Mouse (Mus musculus) brain, adult 2 months (tissue): ENCODE measurements at regions not wholly inside any gene's neighbourhood (a gene's known extent, or its start where the extent isn't known, plus 50 kb on each side); places are given as distances from the start of the nearest gene placed in this dataset.

Experiments used
- DNase-seq: peaks from one replicate; pipeline ENCODE4 v3.0.0; 2011; ENCODE audit warnings: low read depth, low spot score

- peak; percentile 55 for DNase-seq
Observed at GRCm38 (mm10) chr1:120396290-120396689, 55.9 kb downstream of the C1ql2 start.

- no peak for DNase-seq
Observed at GRCm38 (mm10) chr1:120403304-120403703, 62.9 kb downstream of the C1ql2 start.

GRCm38 (mm10) chr1:120416007-120416406, 75.6 kb downstream of the C1ql2 start:
- no peak for DNase-seq
